Mouse (Mus musculus) heart, adult 9 months (tissue): ENCODE measurements around the gene Tent5a.

Experiments used
- DNase-seq, 2 experiments: peaks; one replicate each; pipeline ENCODE4 v3.0.0; 2022; ENCODE audit warnings: low spot score in 2 of 2

The Tent5a gene

DNA sequence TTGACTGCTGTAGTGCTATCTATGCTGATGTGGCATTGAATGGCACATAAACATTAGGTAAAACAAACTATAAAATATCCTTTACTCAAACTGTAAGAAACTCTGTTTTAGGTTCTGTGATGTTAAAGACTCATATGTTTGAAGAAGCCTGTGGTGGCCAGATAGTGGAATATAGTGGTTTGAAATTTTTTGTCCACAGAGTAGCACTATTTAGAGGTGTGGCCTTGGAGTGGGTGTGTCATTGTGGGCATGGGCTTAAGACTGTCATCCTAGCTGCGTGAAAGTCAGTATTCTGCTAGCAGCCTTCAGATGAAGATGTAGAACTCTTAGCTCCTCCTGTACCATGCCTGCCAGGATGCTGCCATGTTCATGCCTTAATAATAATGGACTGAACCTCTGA lies 11.0 kb downstream of the Tent5a start:
- no peak for DNase-seq

DNA sequence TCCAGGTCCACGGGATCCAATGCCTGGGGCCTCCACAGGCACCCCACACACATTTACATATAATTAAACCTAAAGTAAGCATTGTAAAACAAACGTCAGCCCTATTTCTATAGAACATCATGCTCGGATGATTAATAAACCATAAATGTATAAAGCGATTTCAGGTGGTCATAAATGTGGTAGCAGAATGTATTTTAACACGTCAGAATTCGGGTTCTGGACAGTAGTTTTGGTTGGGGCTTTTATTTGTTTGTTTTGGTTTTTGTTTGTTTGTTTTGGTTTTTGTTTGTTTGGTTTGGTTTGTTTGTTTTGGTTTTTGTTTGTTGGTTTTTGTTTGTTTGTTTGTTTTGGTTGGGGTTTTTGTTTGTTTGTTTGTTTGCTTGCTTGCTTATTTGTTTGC lies 14.7 kb downstream of the Tent5a start, which contains the start of gene Gm11114:
Gene Gm11114 (plus strand): TSS at position 301 of the 400 bp plus-strand sequence.
- no peak for DNase-seq

DNA sequence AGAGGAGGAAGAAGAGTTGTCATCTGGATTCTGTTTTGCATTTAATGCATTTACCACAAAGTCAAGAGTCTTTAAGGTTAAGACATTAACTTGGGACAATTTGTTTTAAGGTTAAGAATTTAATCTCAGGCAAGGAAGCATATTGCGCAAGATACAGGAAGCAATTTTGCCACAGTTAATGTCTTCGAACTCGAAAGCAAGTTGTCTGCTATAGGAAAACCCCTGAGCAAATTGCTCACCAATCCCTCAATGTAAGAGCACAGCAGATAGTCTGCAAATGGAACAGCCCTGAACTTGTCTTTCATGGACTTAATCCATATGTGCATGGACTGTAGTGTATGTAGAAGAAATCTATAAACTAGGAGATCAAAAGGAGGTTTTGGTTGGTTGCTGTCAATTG lies 23.8 kb downstream of the Tent5a start:
- no peak for DNase-seq

DNA sequence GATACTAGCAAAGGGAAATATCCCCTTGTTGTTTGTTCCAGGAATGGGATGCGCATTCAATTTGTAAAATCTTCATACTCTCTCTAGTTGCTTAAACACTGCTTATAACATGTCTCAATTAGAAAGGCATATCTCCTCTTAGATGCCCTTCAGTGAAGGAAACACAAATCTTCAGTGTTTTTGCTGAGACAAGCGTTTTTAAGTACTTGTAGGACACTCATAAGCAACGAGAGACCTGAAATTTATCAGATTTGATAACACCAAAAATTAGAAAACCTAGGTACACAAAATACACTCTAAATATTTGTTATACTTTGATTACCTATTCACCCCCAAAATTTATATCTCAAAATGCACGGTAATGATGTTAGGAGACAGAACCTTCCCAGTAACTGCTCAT lies 24.3 kb downstream of the Tent5a start:
- no peak for DNase-seq

DNA sequence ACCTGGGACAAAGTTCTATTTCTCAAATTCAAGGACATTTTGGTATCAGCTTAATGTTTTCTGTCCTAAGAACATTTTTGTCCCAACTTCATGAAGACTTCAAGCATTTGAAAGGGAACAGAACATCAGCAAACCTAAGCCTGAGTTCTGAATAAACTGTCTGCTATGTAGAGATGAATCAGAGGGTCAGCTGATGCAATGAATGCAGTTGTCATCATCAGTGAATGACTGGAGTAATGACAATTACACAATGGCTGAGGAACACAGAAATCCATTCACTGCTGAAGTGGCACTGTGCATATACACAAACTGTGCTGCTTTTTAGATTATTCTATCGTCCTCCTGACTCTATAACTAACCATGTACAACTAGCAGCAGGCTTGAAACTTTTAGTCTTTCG lies 53.0 kb downstream of the Tent5a start:
- DNase-seq: no peak
